Mouse (Mus musculus): ENCODE measurements at regions not wholly inside any gene's neighbourhood (a gene's known extent, or its start where the extent isn't known, plus 50 kb on each side); places are given as distances from the start of the nearest gene placed in this dataset.

GRCm38 (mm10) chr4:34227611-34228010 is 177.6 kb upstream of the Spaca1 start:
- H3K4me3 ChIP-seq (replicated peaks in 1 of 3; ENCODE audit: low read depth in 2 of 3, low read length in 2 of 3, poor library complexity in 1 of 3), result no peak overlapping the region
- no peaks in the 10 kb centered on the region for H3K9me3 ChIP-seq (replicated peaks; ENCODE audit: low read length)
- DNase-seq (ENCODE audit: extremely low read depth), result no peak
- no peak overlapping the region for H3K9ac ChIP-seq (ENCODE audit: insufficient read depth, low read depth)
- in situ Hi-C loops (cut with MboI; ENCODE audit: low pct_ligation_motif_present, low pct_unique_long_range_greater_than_20kb, low sequenced_read_pairs) (loop anchor here (25.0 kb wide), 1 partner anchor 815 kb away; no protein-coding TSS in a partner anchor), dilution Hi-C loops (cut with MboI; ENCODE audit: extremely low pct_ligation_motif_present, extremely low pct_unique_long_range_greater_than_20kb, low sequenced_read_pairs) (no loop called here)
- no peaks in the 10 kb centered on the region for H3K27me3 ChIP-seq (replicated peaks)
- no peak overlapping the region for H3K4me2 ChIP-seq (ENCODE audit: insufficient read depth, low read depth, poor library complexity, severe bottlenecking)
- TF ChIP-seq SIN3A (IDR thresholded peaks at IDR 0.05; ENCODE audit: low read length), result no peak
- no peak for TF ChIP-seq ZC3H11A (IDR thresholded peaks at IDR 0.05; ENCODE audit: low read depth, low read length)
- TF ChIP-seq USF2 (conservative IDR thresholded peaks at IDR 0.05; ENCODE audit: low read depth, low read length), result no peak
- TF ChIP-seq MYC (IDR thresholded peaks at IDR 0.05; ENCODE audit: low read depth, low read length), result no peak
- no peak for TF ChIP-seq JUN (IDR thresholded peaks at IDR 0.05; ENCODE audit: insufficient read depth, low read depth, low read length)
- no peak for TF ChIP-seq BHLHE40 (IDR thresholded peaks at IDR 0.05; ENCODE audit: low read depth, low read length)
- no peak for TF ChIP-seq SMC3 (IDR thresholded peaks at IDR 0.05; ENCODE audit: low read depth, low read length)
- TF ChIP-seq CHD2 (IDR thresholded peaks at IDR 0.05; ENCODE audit: low read length), result no peak
- no peak for TF ChIP-seq CTCF (conservative IDR thresholded peaks at IDR 0.05 in 1 of 2, IDR thresholded peaks at IDR 0.05 in 1 of 2; ENCODE audit: low read depth in 2 of 2, low read length in 2 of 2)
- no peak for TF ChIP-seq NELFE (IDR thresholded peaks at IDR 0.05; ENCODE audit: low read depth, low read length)
- TF ChIP-seq EP300 (IDR thresholded peaks at IDR 0.05; ENCODE audit: low read length), result no peak
- no peak for TF ChIP-seq HCFC1 (IDR thresholded peaks at IDR 0.05; ENCODE audit: low read depth, low read length)
- TF ChIP-seq GABPA (IDR thresholded peaks at IDR 0.05; ENCODE audit: insufficient replicate concordance, low read depth, low read length), result no peak
- no peak for TF ChIP-seq MAZ (IDR thresholded peaks at IDR 0.05; ENCODE audit: low read depth, low read length)
- no peaks in the 10 kb centered on the region for H3K36me3 ChIP-seq (replicated peaks in 1 of 2; ENCODE audit: control insufficient read depth in 1 of 2, insufficient read depth in 1 of 2, low read length in 1 of 2)
- H3K27ac ChIP-seq (ENCODE audit: insufficient read depth, low read depth), result no peak overlapping the region
- no peaks in the 10 kb centered on the region for H3K4me1 ChIP-seq (ENCODE audit: control insufficient read depth in 1 of 2, insufficient read depth in 2 of 2)
- H3K79me2 ChIP-seq (replicated peaks; ENCODE audit: control insufficient read depth, extremely low read depth, insufficient read depth, poor library complexity, severe bottlenecking), result no peaks in the 10 kb centered on the region

GRCm38 (mm10) chr4:34231270-34231669 is 181.3 kb upstream of the Spaca1 start:
- DNase-seq (ENCODE audit: extremely low read depth), result peak; percentile 74
- H3K27ac ChIP-seq (ENCODE audit: insufficient read depth, low read depth), result no peak overlapping the region
- dilution Hi-C loops (cut with MboI; ENCODE audit: extremely low pct_ligation_motif_present, extremely low pct_unique_long_range_greater_than_20kb, low sequenced_read_pairs), result no loop called here
- H3K4me2 ChIP-seq (ENCODE audit: insufficient read depth, low read depth, poor library complexity, severe bottlenecking), result no peak overlapping the region
- no peak overlapping the region for H3K4me3 ChIP-seq (replicated peaks in 1 of 3; ENCODE audit: low read depth in 2 of 3, low read length in 2 of 3, poor library complexity in 1 of 3)
- H3K4me1 ChIP-seq (ENCODE audit: control insufficient read depth in 1 of 2, insufficient read depth in 2 of 2), result no peaks in the 10 kb centered on the region
- no peaks in the 10 kb centered on the region for H3K27me3 ChIP-seq (replicated peaks)
- in situ Hi-C loops (cut with MboI; ENCODE audit: low pct_ligation_motif_present, low pct_unique_long_range_greater_than_20kb, low sequenced_read_pairs), result loop anchor here (25.0 kb wide), 1 partner anchor 819 kb away; no protein-coding TSS in a partner anchor
- H3K79me2 ChIP-seq (replicated peaks; ENCODE audit: control insufficient read depth, extremely low read depth, insufficient read depth, poor library complexity, severe bottlenecking), result no peaks in the 10 kb centered on the region
- no peaks in the 10 kb centered on the region for H3K36me3 ChIP-seq (replicated peaks in 1 of 2; ENCODE audit: control insufficient read depth in 1 of 2, insufficient read depth in 1 of 2, low read length in 1 of 2)
- no peak overlapping the region for H3K9ac ChIP-seq (ENCODE audit: insufficient read depth, low read depth)
- no peaks in the 10 kb centered on the region for H3K9me3 ChIP-seq (replicated peaks; ENCODE audit: low read length)
- peak; percentile 51 for TF ChIP-seq ZC3H11A (IDR thresholded peaks at IDR 0.05; ENCODE audit: low read depth, low read length)
- TF ChIP-seq SMC3 (IDR thresholded peaks at IDR 0.05; ENCODE audit: low read depth, low read length), result peak; percentile 88
- no peak for TF ChIP-seq MYC (IDR thresholded peaks at IDR 0.05; ENCODE audit: low read depth, low read length)
- TF ChIP-seq RAD21 (IDR thresholded peaks at IDR 0.05; ENCODE audit: low read depth, low read length), result peak; percentile 89
- no peak for TF ChIP-seq POLR2AphosphoS2 (IDR thresholded peaks at IDR 0.05; ENCODE audit: low read depth, low read length)
- TF ChIP-seq CTCF (conservative IDR thresholded peaks at IDR 0.05 in 1 of 2, IDR thresholded peaks at IDR 0.05 in 1 of 2; ENCODE audit: low read depth in 2 of 2, low read length in 2 of 2), result peak; percentile 32 to 88; a peak in 3 of 4 replicates

Measured in CH12.LX (cell line).